Mouse (Mus musculus) forebrain, embryonic 14.5 days (tissue): Measurements from ENCODE around the gene Ppp1r3g. TPM values are rescaled to one million over a fixed set of nuclear protein-coding genes. Genes with fewer than 3 reads are reported as not detected.

Experiments
- ATAC-seq: fragments of 200-750 bp; cut with Nextera tagmentation; 2 replicates; pipeline ENCODE4 v1.8.0; 2017; ENCODE audit warnings: mild to moderate bottlenecking, moderate library complexity
- DNase-seq: peaks from one replicate; pipeline ENCODE4 v3.0.0-alpha.2; 2015; ENCODE audit warnings: low spot score
- H3K27ac ChIP-seq: fragments of 300-500 bp; sonication (generic); 2 replicates; pipeline ENCODE4 v1.5.1; 2014; ENCODE audit warnings: low read depth, mild to moderate bottlenecking, control low read depth, low read length, moderate library complexity
- H3K27me3 ChIP-seq: fragments of 300-500 bp; sonication (generic); replicated peaks from 2 replicates; pipeline ENCODE4 v1.6.1; 2014; ENCODE audit warnings: low read length, control low read depth, mixed read lengths; ENCODE audit not compliant: control insufficient read depth, insufficient read depth
- H3K36me3 ChIP-seq: fragments of 300-500 bp; sonication (generic); 2 replicates; pipeline ENCODE4 v1.6.1; 2014; ENCODE audit warnings: low read length, control low read depth; ENCODE audit not compliant: control insufficient read depth, insufficient read depth
- H3K4me1 ChIP-seq: fragments of 300-500 bp; sonication (generic); 2 replicates; pipeline ENCODE4 v1.6.1; 2014; ENCODE audit warnings: antibody characterized with exemption, low read length, control low read depth; ENCODE audit not compliant: control insufficient read depth, insufficient read depth
- H3K4me2 ChIP-seq: fragments of 300-500 bp; sonication (generic); 2 replicates; pipeline ENCODE4 v1.6.1; 2014; ENCODE audit warnings: mild to moderate bottlenecking, control low read depth, low read length
- H3K4me3 ChIP-seq: fragments of 300-500 bp; sonication (generic); 2 replicates; pipeline ENCODE4 v1.5.1; 2014; ENCODE audit warnings: low read depth, low read length, control low read depth
- H3K9ac ChIP-seq: fragments of 300-500 bp; sonication (generic); 2 replicates; pipeline ENCODE4 v1.6.1; 2014; ENCODE audit warnings: mild to moderate bottlenecking, low read length, control low read depth, moderate library complexity
- H3K9me3 ChIP-seq: fragments of 300-500 bp; sonication (generic); replicated peaks from 2 replicates; pipeline ENCODE4 v1.6.1; 2016; ENCODE audit warnings: low read length, control low read depth, mixed read lengths; ENCODE audit not compliant: control insufficient read depth
- WGBS: fragments of 180-500 bp; shearing (Covaris S2); extraction: QIAGEN DNeasy Blood & Tissue Kit; methylation state at CpG from one replicate; pipeline ENCODE4 v1.1.7; 2014; 5-methylcytosine and 5-hydroxymethylcytosine counted together
- polyA plus RNA-seq: library from polyadenylated mRNA; unstranded; fragments of >200 nt; fragmentation: Nextera tagmentation; extraction: Ambion mirVana; gene quantifications from 2 replicates; pipeline ENCODE4 v1.2.1, GENCODE M21; 2014

Ppp1r3g gene
- polyA plus RNA-seq, 1 experiment from 2014 or later: 0.76 TPM

- Histone ChIP-seq H3K4me1 (no peaks in the 10 kb centered on the region), H3K36me3 (no peaks in the 10 kb centered on the region), H3K27ac (no peak overlapping the region), H3K9ac (no peak overlapping the region), H3K4me2 (no peak overlapping the region), H3K4me3 (no peak overlapping the region), H3K9me3 (no peaks in the 10 kb centered on the region), H3K27me3 (no peaks in the 10 kb centered on the region)
- WGBS: 84% methylated on average over 12 of the region's 12 CpGs
- DNase-seq (no peak), ATAC-seq (no peak)
These were observed 890 bp downstream of the Ppp1r3g start for GRCm38 (mm10) chr13:35959391-35960067.

GRCm38 (mm10) chr13:35963583-35963982 lies 4.9 kb downstream of the Ppp1r3g start:
- 94% methylated on average over 4 of the region's 4 CpGs for WGBS
- no peak overlapping the region for H3K27ac ChIP-seq
- DNase-seq (no peak), ATAC-seq (no peak)
- no peak overlapping the region for H3K9ac ChIP-seq
- no peaks in the 10 kb centered on the region for H3K9me3 ChIP-seq
- H3K36me3 ChIP-seq: no peaks in the 10 kb centered on the region
- H3K4me2 ChIP-seq: no peak overlapping the region
- peaks cover 6% of the 10 kb centered on the region; the same call in 1 of the 2 replicates for H3K4me1 ChIP-seq
- H3K27me3 ChIP-seq: 0 out of 2 replicates have a peak, but pooled peaks cover 9% of the 10 kb centered on the region
- no peak overlapping the region for H3K4me3 ChIP-seq

- H3K4me3 ChIP-seq: peak overlapping the region; percentile 64
- ATAC-seq (peak; percentile 24; the same call in 1 of the 2 replicates), DNase-seq (no peak)
- H3K9ac ChIP-seq: peak overlapping the region; percentile 70
- WGBS: 3% methylated on average over 15 of the region's 15 CpGs
- H3K36me3 ChIP-seq: no peaks in the 10 kb centered on the region
- H3K27me3 ChIP-seq: 0 out of 2 replicates have a peak, but pooled peaks cover 11% of the 10 kb centered on the region
- H3K27ac ChIP-seq: no peak overlapping the region
- peaks cover 11% of the 10 kb centered on the region for H3K4me1 ChIP-seq
- H3K9me3 ChIP-seq: no peaks in the 10 kb centered on the region
- H3K4me2 ChIP-seq: peak overlapping the region; percentile 100
These were observed 9.1 kb downstream of the Ppp1r3g start for GRCm38 (mm10) chr13:35967690-35968089.

GRCm38 (mm10) chr13:35968131-35968718 lies 9.6 kb downstream of the Ppp1r3g start:
- peak; percentile 28 for DNase-seq
- Histone ChIP-seq H3K4me2 (peak overlapping the region; percentile 100), H3K27me3 (0 out of 2 replicates have a peak, but pooled peaks cover 11% of the 10 kb centered on the region), H3K4me3 (peak overlapping the region; percentile 64), H3K36me3 (no peaks in the 10 kb centered on the region), H3K4me1 (peaks cover 11% of the 10 kb centered on the region), H3K9me3 (no peaks in the 10 kb centered on the region), H3K27ac (no peak overlapping the region), H3K9ac (peak overlapping the region; percentile 70)
- WGBS: 0% methylated on average over 38 of the region's 38 CpGs
- ATAC-seq: peak; percentile 45

GRCm38 (mm10) chr13:35968719-35969430 lies 10.2 kb downstream of the Ppp1r3g start:
- WGBS: 0% methylated on average over 47 of the region's 57 CpGs
- Histone ChIP-seq H3K27me3 (0 out of 2 replicates have a peak, but pooled peaks cover 11% of the 10 kb centered on the region), H3K9me3 (no peaks in the 10 kb centered on the region), H3K4me2 (peak overlapping the region; percentile 100), H3K27ac (0 out of 2 replicates have a peak overlapping the region, but pooled peaks have one; percentile 39), H3K4me3 (peak overlapping the region; percentile 64), H3K4me1 (peaks cover 11% of the 10 kb centered on the region), H3K36me3 (no peaks in the 10 kb centered on the region), H3K9ac (peak overlapping the region; percentile 70)
- DNase-seq: peak; percentile 66
- peak; percentile 82 for ATAC-seq

GRCm38 (mm10) chr13:35969431-35969721 lies 10.7 kb downstream of the Ppp1r3g start:
- peak; percentile 58 for ATAC-seq
- WGBS: 1% methylated on average over 18 of the region's 18 CpGs
- no peaks in the 10 kb centered on the region for H3K9me3 ChIP-seq
- H3K4me1 ChIP-seq: peaks cover 11% of the 10 kb centered on the region
- peak; percentile 33 for DNase-seq
- H3K4me2 ChIP-seq: peak overlapping the region; percentile 100
- H3K27ac ChIP-seq: no peak overlapping the region
- 0 out of 2 replicates have a peak, but pooled peaks cover 11% of the 10 kb centered on the region for H3K27me3 ChIP-seq
- no peaks in the 10 kb centered on the region for H3K36me3 ChIP-seq
- H3K4me3 ChIP-seq: peak overlapping the region; percentile 64
- peak overlapping the region; percentile 70 for H3K9ac ChIP-seq

- H3K9ac ChIP-seq: peak overlapping the region; percentile 70; the same call in 1 of the 2 replicates
- H3K27me3 ChIP-seq: 0 out of 2 replicates have a peak, but pooled peaks cover 11% of the 10 kb centered on the region
- H3K4me3 ChIP-seq: peak overlapping the region; percentile 64
- WGBS: 31% methylated on average over 9 of the region's 9 CpGs
- H3K9me3 ChIP-seq: no peaks in the 10 kb centered on the region
- no peak for ATAC-seq
- DNase-seq: no peak
- H3K36me3 ChIP-seq: no peaks in the 10 kb centered on the region
- H3K4me1 ChIP-seq: peaks cover 11% of the 10 kb centered on the region
- no peak overlapping the region for H3K27ac ChIP-seq
- peak overlapping the region; percentile 100 for H3K4me2 ChIP-seq
These were observed 11.2 kb downstream of the Ppp1r3g start for GRCm38 (mm10) chr13:35969829-35970228.

- Histone ChIP-seq H3K4me3 (no peak overlapping the region), H3K27me3 (no peaks in the 10 kb centered on the region), H3K9me3 (no peaks in the 10 kb centered on the region), H3K9ac (no peak overlapping the region), H3K27ac (no peak overlapping the region), H3K4me2 (no peak overlapping the region), H3K36me3 (peaks cover 13% of the 10 kb centered on the region), H3K4me1 (peaks cover 10% of the 10 kb centered on the region)
- 63% methylated on average over 7 of the region's 7 CpGs for WGBS
- ATAC-seq: peak; percentile 36; the same call in 1 of the 2 replicates
- peak; percentile 60 for DNase-seq
These were observed 18.3 kb downstream of the Ppp1r3g start for GRCm38 (mm10) chr13:35976912-35977311.
